Mouse (Mus musculus): Measurements from ENCODE around the gene Stk10. TPM values are rescaled to one million over a fixed set of nuclear protein-coding genes. Genes with fewer than 3 reads are reported as not detected.
"Not testable (repeated sequence)": the region's sequence is repeated elsewhere in the genome, so short reads cannot be mapped to it uniquely, and the experiment has no call there.

The Stk10 gene
- polyA plus RNA-seq, 1 experiment from 2014 or later, result 3.2 TPM

- peaks cover 31% of the 10 kb centered on the region for H3K4me1 ChIP-seq (replicated peaks)
- no peaks in the 10 kb centered on the region for H3K9me3 ChIP-seq (replicated peaks)
- H3K4me3 ChIP-seq, result no peak overlapping the region
- H3K36me3 ChIP-seq, result 0 out of 2 replicates have a peak, but pooled peaks cover 5% of the 10 kb centered on the region
- H3K27me3 ChIP-seq (replicated peaks), result no peaks in the 10 kb centered on the region
- 61% methylated on average over 3 of the region's 3 CpGs for WGBS
- H3K27ac ChIP-seq (ENCODE audit: poor library complexity, severe bottlenecking), result peak overlapping the region; percentile 76; the same call in 1 of the 2 replicates
- no peak for ATAC-seq (ENCODE audit: insufficient number of reproducible peaks, low FRiP score)
- no peak overlapping the region for H3K4me2 ChIP-seq
- no peak overlapping the region for H3K9ac ChIP-seq
Measured at GRCm38 (mm10) chr11:32605907-32606306, 72.8 kb downstream of the Stk10 start.

GRCm38 (mm10) chr11:32607319-32607718 lies 74.2 kb downstream of the Stk10 start:
- H3K27me3 ChIP-seq (replicated peaks), result no peaks in the 10 kb centered on the region
- H3K36me3 ChIP-seq, result 0 out of 2 replicates have a peak, but pooled peaks cover 5% of the 10 kb centered on the region
- no peak overlapping the region for H3K4me3 ChIP-seq
- ATAC-seq (ENCODE audit: insufficient number of reproducible peaks, low FRiP score), result no peak
- peaks cover 22% of the 10 kb centered on the region for H3K4me1 ChIP-seq (replicated peaks)
- H3K27ac ChIP-seq (ENCODE audit: poor library complexity, severe bottlenecking), result no peak overlapping the region
- no peak overlapping the region for H3K4me2 ChIP-seq
- no peaks in the 10 kb centered on the region for H3K9me3 ChIP-seq (replicated peaks)
- no peak overlapping the region for H3K9ac ChIP-seq

GRCm38 (mm10) chr11:32610616-32611015 lies 77.5 kb downstream of the Stk10 start:
- no peak for ATAC-seq (ENCODE audit: insufficient number of reproducible peaks, low FRiP score)
- WGBS, result 73% methylated on average over 6 of the region's 6 CpGs
- Histone ChIP-seq H3K4me3 (no peak overlapping the region), H3K9me3 (replicated peaks) (no peaks in the 10 kb centered on the region), H3K9ac (no peak overlapping the region), H3K27ac (ENCODE audit: poor library complexity, severe bottlenecking) (no peak overlapping the region), H3K4me2 (no peak overlapping the region), H3K36me3 (0 out of 2 replicates have a peak, but pooled peaks cover 5% of the 10 kb centered on the region), H3K27me3 (replicated peaks) (no peaks in the 10 kb centered on the region), H3K4me1 (replicated peaks) (peaks cover 8% of the 10 kb centered on the region)

GRCm38 (mm10) chr11:32612304-32612703 lies 79.2 kb downstream of the Stk10 start:
- Histone ChIP-seq H3K27me3 (replicated peaks) (no peaks in the 10 kb centered on the region), H3K27ac (ENCODE audit: poor library complexity, severe bottlenecking) (no peak overlapping the region), H3K4me1 (replicated peaks) (peaks cover 10% of the 10 kb centered on the region), H3K36me3 (no peaks in the 10 kb centered on the region), H3K9ac (no peak overlapping the region), H3K4me3 (no peak overlapping the region), H3K9me3 (replicated peaks) (no peaks in the 10 kb centered on the region), H3K4me2 (no peak overlapping the region)
- ATAC-seq (ENCODE audit: insufficient number of reproducible peaks, low FRiP score), result no peak
- 80% methylated on average over 6 of the region's 6 CpGs for WGBS

- H3K27ac ChIP-seq (ENCODE audit: poor library complexity, severe bottlenecking), result no peak overlapping the region
- no peak overlapping the region for H3K4me2 ChIP-seq
- 95% methylated on average over 29 of the region's 29 CpGs for WGBS
- no peak for ATAC-seq (ENCODE audit: insufficient number of reproducible peaks, low FRiP score)
- H3K9me3 ChIP-seq (replicated peaks), result no peaks in the 10 kb centered on the region
- no peaks in the 10 kb centered on the region for H3K36me3 ChIP-seq
- H3K4me3 ChIP-seq, result no peak overlapping the region
- no peaks in the 10 kb centered on the region for H3K27me3 ChIP-seq (replicated peaks)
- no peak overlapping the region for H3K9ac ChIP-seq
- H3K4me1 ChIP-seq (replicated peaks), result peaks cover 28% of the 10 kb centered on the region
Measured at GRCm38 (mm10) chr11:32614463-32614862, 81.4 kb downstream of the Stk10 start.

- Histone ChIP-seq H3K4me2 (peak overlapping the region; percentile 45), H3K27ac (ENCODE audit: poor library complexity, severe bottlenecking) (0 out of 2 replicates have a peak overlapping the region, but pooled peaks have one; percentile 19), H3K36me3 (no peaks in the 10 kb centered on the region), H3K27me3 (replicated peaks) (no peaks in the 10 kb centered on the region), H3K4me3 (no peak overlapping the region), H3K9ac (no peak overlapping the region), H3K4me1 (replicated peaks) (peaks cover 35% of the 10 kb centered on the region), H3K9me3 (replicated peaks) (no peaks in the 10 kb centered on the region)
- WGBS, result 17% methylated on average over 11 of the region's 11 CpGs
- no peak for ATAC-seq (ENCODE audit: insufficient number of reproducible peaks, low FRiP score)
Measured at GRCm38 (mm10) chr11:32615561-32615960, 82.5 kb downstream of the Stk10 start.

GRCm38 (mm10) chr11:32616091-32616490 lies 83.0 kb downstream of the Stk10 start:
- H3K9ac ChIP-seq, result no peak overlapping the region
- no peaks in the 10 kb centered on the region for H3K36me3 ChIP-seq
- whole genome bisulfite sequencing, result 72% methylated on average over 6 of the region's 6 CpGs
- H3K27ac ChIP-seq (ENCODE audit: poor library complexity, severe bottlenecking), result no peak overlapping the region
- no peaks in the 10 kb centered on the region for H3K9me3 ChIP-seq (replicated peaks)
- no peak overlapping the region for H3K4me3 ChIP-seq
- H3K4me1 ChIP-seq (replicated peaks), result peaks cover 35% of the 10 kb centered on the region
- peak overlapping the region; percentile 45; the same call in 1 of the 2 replicates for H3K4me2 ChIP-seq
- no peaks in the 10 kb centered on the region for H3K27me3 ChIP-seq (replicated peaks)
- no peak for ATAC-seq (ENCODE audit: insufficient number of reproducible peaks, low FRiP score)

GRCm38 (mm10) chr11:32618036-32618435 lies 84.9 kb downstream of the Stk10 start:
- Histone ChIP-seq H3K9me3 (replicated peaks) (no peaks in the 10 kb centered on the region), H3K4me2 (no peak overlapping the region), H3K27me3 (replicated peaks) (no peaks in the 10 kb centered on the region), H3K36me3 (no peaks in the 10 kb centered on the region), H3K4me1 (replicated peaks) (peaks cover 40% of the 10 kb centered on the region), H3K9ac (no peak overlapping the region), H3K27ac (ENCODE audit: poor library complexity, severe bottlenecking) (no peak overlapping the region), H3K4me3 (no peak overlapping the region)
- 72% methylated on average over 1 of the region's 1 CpGs for WGBS
- no peak for ATAC-seq (ENCODE audit: insufficient number of reproducible peaks, low FRiP score)

- H3K27ac ChIP-seq (ENCODE audit: poor library complexity, severe bottlenecking), result peak overlapping the region; percentile 99
- H3K4me3 ChIP-seq; H3K9me3 ChIP-seq (replicated peaks); H3K27me3 ChIP-seq (replicated peaks); H3K4me2 ChIP-seq; ATAC-seq (ENCODE audit: insufficient number of reproducible peaks, low FRiP score); H3K36me3 ChIP-seq; H3K9ac ChIP-seq: not testable (repeated sequence)
- WGBS, result 78% methylated on average over 5 of the region's 5 CpGs
- peaks cover 40% of the 10 kb centered on the region for H3K4me1 ChIP-seq (replicated peaks)
Measured at GRCm38 (mm10) chr11:32618641-32619040, 85.5 kb downstream of the Stk10 start.

GRCm38 (mm10) chr11:32619257-32619816 lies 86.2 kb downstream of the Stk10 start:
- Histone ChIP-seq H3K4me3 (no peak overlapping the region), H3K4me1 (replicated peaks) (peaks cover 40% of the 10 kb centered on the region)

GRCm38 (mm10) chr11:32619866-32620456 lies 86.9 kb downstream of the Stk10 start:
- H3K4me3 ChIP-seq, result no peak overlapping the region
- no peaks in the 10 kb centered on the region for H3K27me3 ChIP-seq (replicated peaks)
- H3K4me1 ChIP-seq (replicated peaks), result peaks cover 40% of the 10 kb centered on the region
- WGBS, result 78% methylated on average over 6 of the region's 6 CpGs
- no peak overlapping the region for H3K4me2 ChIP-seq
- H3K9me3 ChIP-seq (replicated peaks), result no peaks in the 10 kb centered on the region
- no peak overlapping the region for H3K9ac ChIP-seq
- no peak for ATAC-seq (ENCODE audit: insufficient number of reproducible peaks, low FRiP score)
- peak overlapping the region; percentile 99 for H3K27ac ChIP-seq (ENCODE audit: poor library complexity, severe bottlenecking)
- H3K36me3 ChIP-seq, result no peaks in the 10 kb centered on the region

More at GRCm38 (mm10) chr11:32619257-32619816, 86.2 kb downstream of the Stk10 start:
- 19% methylated on average over 8 of the region's 8 CpGs for WGBS
- H3K4me2 ChIP-seq, result peak overlapping the region; percentile 23; the same call in 1 of the 2 replicates
- no peaks in the 10 kb centered on the region for H3K36me3 ChIP-seq
- peak overlapping the region; percentile 99 for H3K27ac ChIP-seq (ENCODE audit: poor library complexity, severe bottlenecking)
- peak overlapping the region; percentile 66 for H3K9ac ChIP-seq
- peak; percentile 75 for ATAC-seq (ENCODE audit: insufficient number of reproducible peaks, low FRiP score)
- no peaks in the 10 kb centered on the region for H3K27me3 ChIP-seq (replicated peaks)
- H3K9me3 ChIP-seq (replicated peaks), result no peaks in the 10 kb centered on the region

Data from heart, embryonic 12.5 days (tissue).